Mouse (Mus musculus) liver, embryonic 11.5 days (tissue): ENCODE measurements around the gene Gid4. TPM values are rescaled to one million over a fixed set of nuclear protein-coding genes. Genes with fewer than 3 reads are reported as not detected.

ENCODE experiments used
- ATAC-seq: fragments of 200-750 bp; cut with Nextera tagmentation; replicated peaks from 2 replicates; pipeline ENCODE4 v1.8.0; 2017; ENCODE audit warnings: moderate number of reproducible peaks, mild to moderate bottlenecking, moderate TSS enrichment, moderate library complexity; ENCODE audit not compliant: low FRiP score
- DNase-seq: peaks from one replicate; pipeline ENCODE4 v3.0.0-alpha.2; 2017; ENCODE audit warnings: low spot score
- H3K27ac ChIP-seq: fragments of 300-500 bp; sonication (generic); 2 replicates; pipeline ENCODE4 v1.5.1; 2014; ENCODE audit warnings: mild to moderate bottlenecking, low read depth, low read length, control low read depth
- H3K27me3 ChIP-seq: fragments of 300-500 bp; sonication (generic); replicated peaks from 2 replicates; pipeline ENCODE4 v1.6.1; 2014; ENCODE audit warnings: low read length, mixed read lengths; ENCODE audit not compliant: control insufficient read depth, insufficient read depth
- H3K36me3 ChIP-seq: fragments of 300-500 bp; sonication (generic); 2 replicates; pipeline ENCODE4 v1.6.1; 2014; ENCODE audit warnings: mild to moderate bottlenecking, low read length, moderate library complexity, mixed read lengths; ENCODE audit not compliant: control insufficient read depth, insufficient read depth
- H3K4me1 ChIP-seq: fragments of 300-500 bp; sonication (generic); replicated peaks from 2 replicates; pipeline ENCODE4 v1.6.1; 2014; ENCODE audit warnings: low read length, mixed read lengths; ENCODE audit not compliant: control insufficient read depth, insufficient read depth
- H3K4me2 ChIP-seq: fragments of 300-500 bp; sonication (generic); 2 replicates; pipeline ENCODE4 v1.6.1; 2014; ENCODE audit warnings: mild to moderate bottlenecking, control low read depth, moderate library complexity
- H3K4me3 ChIP-seq: fragments of 300-500 bp; sonication (generic); 2 replicates; pipeline ENCODE4 v1.5.1; 2014; ENCODE audit warnings: low read depth, low read length, control low read depth
- H3K9ac ChIP-seq: fragments of 300-500 bp; sonication (generic); 2 replicates; pipeline ENCODE4 v1.6.1; 2014; ENCODE audit warnings: low read depth, low read length, control low read depth
- H3K9me3 ChIP-seq: fragments of 300-500 bp; sonication (generic); 2 replicates; pipeline ENCODE4 v1.6.1; 2016; ENCODE audit warnings: low read length, inconsistent platforms, mixed read lengths; ENCODE audit not compliant: control insufficient read depth
- WGBS: fragments of 180-500 bp; shearing (Covaris S2); extraction: QIAGEN DNeasy Blood & Tissue Kit; methylation state at CpG from one replicate; pipeline ENCODE4 v1.1.7; 2014; 5-methylcytosine and 5-hydroxymethylcytosine counted together
- polyA plus RNA-seq: library from polyadenylated mRNA; unstranded; fragments of >200 nt; fragmentation: Nextera tagmentation; extraction: Ambion mirVana; gene quantifications from 2 replicates; pipeline ENCODE4 v1.2.1, GENCODE M21; 2014

The Gid4 gene
- polyA plus RNA-seq, 1 experiment from 2014 or later = 24.7 TPM

- 89% methylated on average over 3 of the region's 3 CpGs for WGBS
- no peak within 1 kb of the TSS for H3K27ac ChIP-seq
- H3K9me3 ChIP-seq = no peaks in the 10 kb centered on the region
- H3K27me3 ChIP-seq = no peaks in the 10 kb centered on the region
- H3K4me2 ChIP-seq = no peak within 1 kb of the TSS
- ATAC-seq (no peak), DNase-seq (no peak)
- no peak within 1 kb of the TSS for H3K9ac ChIP-seq
- H3K4me1 ChIP-seq = no peaks in the 10 kb centered on the region
- H3K4me3 ChIP-seq = no peak within 1 kb of the TSS
- peaks cover 29% of the 10 kb centered on the region for H3K36me3 ChIP-seq
Observed at GRCm38 (mm10) chr11:60469039-60469438, 52.1 kb downstream of the Gid4 start, which contains the start of gene Myo15. Gene Myo15, plus strand, starts transcription at chr11:60469339.

- no peak for DNase-seq
- no peak for ATAC-seq
- H3K4me2 ChIP-seq = no peak overlapping the region
- H3K27ac ChIP-seq = no peak overlapping the region
- 74% methylated on average over 9 of the region's 9 CpGs for WGBS
- no peak overlapping the region for H3K9ac ChIP-seq
- H3K27me3 ChIP-seq = no peaks in the 10 kb centered on the region
- no peaks in the 10 kb centered on the region for H3K4me1 ChIP-seq
- H3K9me3 ChIP-seq = no peaks in the 10 kb centered on the region
- H3K36me3 ChIP-seq = peaks cover 13% of the 10 kb centered on the region; the same call in 1 of the 2 replicates
- no peak overlapping the region for H3K4me3 ChIP-seq
Observed at GRCm38 (mm10) chr11:60470743-60471142, 53.8 kb downstream of the Gid4 start.

GRCm38 (mm10) chr11:60474534-60474933 is 57.6 kb downstream of the Gid4 start:
- Histone ChIP-seq H3K36me3 (peaks cover 2% of the 10 kb centered on the region; the same call in 1 of the 2 replicates), H3K27me3 (peaks cover 8% of the 10 kb centered on the region; the same call in 1 of the 2 replicates), H3K4me1 (peaks cover 8% of the 10 kb centered on the region), H3K27ac (no peak overlapping the region), H3K4me2 (no peak overlapping the region), H3K9ac (no peak overlapping the region), H3K9me3 (no peaks in the 10 kb centered on the region), H3K4me3 (no peak overlapping the region)
- 72% methylated on average over 5 of the region's 5 CpGs for WGBS
- DNase-seq (no peak), ATAC-seq (no peak)

- Histone ChIP-seq H3K4me3 (no peak overlapping the region), H3K4me1 (peaks cover 8% of the 10 kb centered on the region), H3K27me3 (peaks cover 8% of the 10 kb centered on the region; the same call in 1 of the 2 replicates), H3K4me2 (no peak overlapping the region), H3K9ac (no peak overlapping the region), H3K27ac (no peak overlapping the region), H3K36me3 (no peaks in the 10 kb centered on the region), H3K9me3 (no peaks in the 10 kb centered on the region)
- DNase-seq (no peak), ATAC-seq (no peak)
- WGBS = 83% methylated on average over 5 of the region's 5 CpGs
Observed at GRCm38 (mm10) chr11:60475668-60476362, 58.9 kb downstream of the Gid4 start.

- peak overlapping the region; percentile 56 for H3K4me2 ChIP-seq
- DNase-seq = no peak
- H3K9me3 ChIP-seq = no peaks in the 10 kb centered on the region
- ATAC-seq = peak; percentile 45; the same call in 1 of the 2 replicates
- no peak overlapping the region for H3K27ac ChIP-seq
- H3K4me3 ChIP-seq = no peak overlapping the region
- no peaks in the 10 kb centered on the region for H3K36me3 ChIP-seq
- peaks cover 8% of the 10 kb centered on the region for H3K4me1 ChIP-seq
- 27% methylated on average over 17 of the region's 17 CpGs for WGBS
- H3K9ac ChIP-seq = peak overlapping the region; percentile 25; the same call in 1 of the 2 replicates
- H3K27me3 ChIP-seq = peaks cover 8% of the 10 kb centered on the region; the same call in 1 of the 2 replicates
Observed at GRCm38 (mm10) chr11:60478121-60478520, 61.2 kb downstream of the Gid4 start.

GRCm38 (mm10) chr11:60486267-60486666 is 69.3 kb downstream of the Gid4 start:
- H3K27ac ChIP-seq = peak overlapping the region; percentile 61; the same call in 1 of the 2 replicates
- DNase-seq = no peak

GRCm38 (mm10) chr11:60492726-60493125 is 75.8 kb downstream of the Gid4 start:
- no peaks in the 10 kb centered on the region for H3K4me1 ChIP-seq
- H3K27ac ChIP-seq = no peak overlapping the region
- H3K4me2 ChIP-seq = no peak overlapping the region
- no peak overlapping the region for H3K9ac ChIP-seq
- H3K9me3 ChIP-seq = no peaks in the 10 kb centered on the region
- ATAC-seq (no peak), DNase-seq (no peak)
- no peaks in the 10 kb centered on the region for H3K36me3 ChIP-seq
- WGBS = 85% methylated on average over 5 of the region's 5 CpGs
- H3K27me3 ChIP-seq = peaks cover 6% of the 10 kb centered on the region
- no peak overlapping the region for H3K4me3 ChIP-seq

More at GRCm38 (mm10) chr11:60486267-60486666, 69.3 kb downstream of the Gid4 start:
- Histone ChIP-seq H3K27me3 (no peaks in the 10 kb centered on the region), H3K4me2 (peak overlapping the region; percentile 40), H3K4me1 (peaks cover 14% of the 10 kb centered on the region), H3K9ac (peak overlapping the region; percentile 38; the same call in 1 of the 2 replicates), H3K9me3 (no peaks in the 10 kb centered on the region), H3K4me3 (no peak overlapping the region), H3K36me3 (no peaks in the 10 kb centered on the region)
- WGBS = 36% methylated on average over 3 of the region's 3 CpGs
- peak; percentile 96 for ATAC-seq

- DNase-seq (no peak), ATAC-seq (no peak)
- no peaks in the 10 kb centered on the region for H3K9me3 ChIP-seq
- H3K27me3 ChIP-seq = peaks cover 6% of the 10 kb centered on the region
- no peak overlapping the region for H3K27ac ChIP-seq
- H3K36me3 ChIP-seq = no peaks in the 10 kb centered on the region
- no peak overlapping the region for H3K9ac ChIP-seq
- no peak overlapping the region for H3K4me2 ChIP-seq
- no peak overlapping the region for H3K4me3 ChIP-seq
- 59% methylated on average over 2 of the region's 2 CpGs for WGBS
- no peaks in the 10 kb centered on the region for H3K4me1 ChIP-seq
Observed at GRCm38 (mm10) chr11:60495692-60496091, 78.7 kb downstream of the Gid4 start.
